Mouse (Mus musculus) left cerebral cortex, adult 2 months (tissue): ENCODE results near the gene Pdzk1ip1. TPM values are rescaled to one million over a fixed set of nuclear protein-coding genes. Genes with fewer than 3 reads are reported as not detected.

Experiments used
- DNase-seq, 2 experiments: peaks; one replicate each; pipeline ENCODE4 v3.0.0; 2021 to 2022; ENCODE audit warnings: low spot score in 2 of 2, mixed read lengths in 1 of 2; ENCODE audit errors: extremely low spot score in 1 of 2
- H3K27ac ChIP-seq: fragments of 200-600 bp; 2 replicates; pipeline ENCODE4 v1.8.1; 2022
- H3K4me3 ChIP-seq: fragments of 200-600 bp; 2 replicates; pipeline ENCODE4 v1.8.1; 2022
- CTCF ChIP-seq: fragments of 200-600 bp; IDR thresholded peaks from 2 replicates; pipeline ENCODE4 v1.8.1; 2022; ENCODE audit warnings: antibody characterized with exemption, mild to moderate bottlenecking, moderate library complexity
- intact Hi-C: fragments of 180-260 bp; cut with DNase I; formaldehyde crosslinking; loops from one replicate; pipeline ENCODE4 v1.15.1; 2025
- total RNA-seq, 2 experiments: library from RNA; stranded (reverse); gene quantifications; 2 replicates each; pipeline ENCODE4 v1.2.3; 2021

Pdzk1ip1 gene
- total RNA-seq, 2 experiments from 2014 or later, result 0.75 TPM; not detected in 1

- peak overlapping the region; percentile 80 for H3K27ac ChIP-seq
- intact Hi-C loops, result loop anchor here (1.0 to 5.0 kb wide), 2 partner anchors 70 to 155 kb away; partner anchors contain the start of gene Cmpk1
- no peak for TF ChIP-seq CTCF
- peak overlapping the region; percentile 44 for H3K4me3 ChIP-seq
- no peak for DNase-seq
Observed at GRCm38 (mm10) chr4:115057674-115058316, 30.7 kb upstream of the Pdzk1ip1 start.

GRCm38 (mm10) chr4:115058317-115058761 is 30.2 kb upstream of the Pdzk1ip1 start:
- no peak for TF ChIP-seq CTCF
- H3K4me3 ChIP-seq, result peak overlapping the region; percentile 44; the same call in 1 of the 2 replicates
- no peak overlapping the region; the same call in 1 of the 2 replicates for H3K27ac ChIP-seq
- intact Hi-C loops, result loop anchor here (1.0 to 5.0 kb wide), 2 partner anchors 71 to 156 kb away; partner anchors contain the start of gene Cmpk1
- DNase-seq, result no peak

- TF ChIP-seq CTCF, result no peak
- peak overlapping the region; percentile 41; the same call in 1 of the 2 replicates for H3K27ac ChIP-seq
- no peak for DNase-seq
- H3K4me3 ChIP-seq, result peak overlapping the region; percentile 17; the same call in 1 of the 2 replicates
- intact Hi-C loops, result loop anchor here (1.0 to 5.0 kb wide), 2 partner anchors 72 to 157 kb away; partner anchors contain the start of gene Cmpk1
Observed at GRCm38 (mm10) chr4:115058871-115059590, 29.5 kb upstream of the Pdzk1ip1 start.

DNA sequence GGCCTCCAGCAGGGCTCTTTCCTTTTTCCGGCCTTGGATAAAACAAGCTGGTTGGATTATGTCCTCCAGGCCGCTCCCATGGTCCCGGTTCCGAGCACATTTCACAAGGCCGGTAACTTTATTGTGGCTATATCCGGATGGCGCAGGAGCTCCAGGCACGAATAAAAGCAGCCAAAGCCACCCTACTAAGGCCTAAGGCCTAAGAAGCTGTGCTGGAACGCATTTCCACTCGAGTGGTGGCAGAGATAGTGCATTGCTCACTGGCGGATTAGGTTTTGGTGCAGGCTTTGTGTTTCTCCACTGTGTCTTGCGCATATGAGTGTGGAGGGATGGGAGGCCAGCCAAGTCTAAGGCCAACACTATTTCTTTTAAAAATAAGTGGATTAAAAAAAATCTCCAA is 28.6 kb upstream of the Pdzk1ip1 start:
- DNase-seq, result no peak
- no peak for TF ChIP-seq CTCF
- peak overlapping the region; percentile 14; the same call in 1 of the 2 replicates for H3K4me3 ChIP-seq
- intact Hi-C loops, result loop anchor here (5.0 to 10.0 kb wide), 3 partner anchors 73 to 877 kb away; partner anchors contain the start of genes Cmpk1 and Dmbx1
- no peak overlapping the region for H3K27ac ChIP-seq

DNA sequence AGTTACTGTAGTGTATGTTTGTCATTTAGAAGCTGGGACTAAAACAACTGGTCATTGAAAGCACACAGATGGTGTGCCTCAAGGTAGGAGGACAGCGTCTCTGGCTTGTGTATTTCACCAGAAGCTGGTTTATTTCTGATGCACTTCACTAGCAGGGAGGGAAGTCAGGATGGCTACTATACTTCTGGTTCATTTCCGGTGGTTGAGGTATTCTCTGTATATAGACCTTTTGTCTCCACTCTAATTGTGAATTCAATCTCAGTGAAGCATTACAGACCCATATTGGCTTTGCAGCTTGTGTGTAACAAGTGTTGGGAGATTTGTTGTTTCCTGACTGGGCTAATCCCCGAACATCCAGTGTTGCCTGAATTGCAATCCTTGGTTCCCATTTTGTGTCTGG is 27.8 kb upstream of the Pdzk1ip1 start:
- intact Hi-C loops, result loop anchor here (5.0 to 10.0 kb wide), 2 partner anchors 386 to 877 kb away; partner anchors contain the start of gene Dmbx1
- Histone ChIP-seq H3K27ac (no peak overlapping the region), H3K4me3 (no peak overlapping the region)
- no peak for DNase-seq
- TF ChIP-seq CTCF, result no peak

DNA sequence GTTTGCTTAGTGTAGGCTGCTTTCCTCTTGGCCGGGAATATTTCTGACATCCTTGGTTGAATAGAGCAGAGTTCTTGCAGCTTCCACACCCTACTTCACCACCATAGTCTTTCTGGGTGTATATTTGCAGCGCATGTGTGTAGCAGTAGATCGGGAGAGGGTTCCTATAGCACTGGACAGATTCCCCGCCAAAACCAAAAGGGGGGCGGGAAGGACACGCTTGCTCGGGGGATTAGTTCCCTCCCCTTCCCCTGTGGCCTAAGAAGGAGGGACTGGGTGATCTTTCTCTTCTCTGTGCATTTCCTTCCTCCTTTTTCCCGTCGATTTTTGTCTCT is 26.0 kb upstream of the Pdzk1ip1 start:
- TF ChIP-seq CTCF, result no peak
- no peak overlapping the region for H3K27ac ChIP-seq
- intact Hi-C loops, result loop anchor here (5.0 to 10.0 kb wide), 2 partner anchors 388 to 875 kb away; partner anchors contain the start of gene Dmbx1
- no peak for DNase-seq
- peak overlapping the region; percentile 52 for H3K4me3 ChIP-seq

GRCm38 (mm10) chr4:115062875-115063517 is 25.5 kb upstream of the Pdzk1ip1 start:
- intact Hi-C loops, result loop anchor here (5.0 to 10.0 kb wide), 2 partner anchors 388 to 874 kb away; partner anchors contain the start of gene Dmbx1
- Histone ChIP-seq H3K27ac (no peak overlapping the region), H3K4me3 (peak overlapping the region; percentile 52)
- no peak for TF ChIP-seq CTCF
- DNase-seq, result peak; percentile 36

GRCm38 (mm10) chr4:115063518-115064239 is 24.8 kb upstream of the Pdzk1ip1 start:
- intact Hi-C loops, result loop anchor here (5.0 to 10.0 kb wide), 2 partner anchors 389 to 874 kb away; partner anchors contain the start of gene Dmbx1
- H3K4me3 ChIP-seq, result peak overlapping the region; percentile 52
- no peak for TF ChIP-seq CTCF
- no peak overlapping the region for H3K27ac ChIP-seq
- DNase-seq, result no peak

GRCm38 (mm10) chr4:115071668-115072067 is 16.8 kb upstream of the Pdzk1ip1 start:
- Histone ChIP-seq H3K4me3 (no peak overlapping the region), H3K27ac (no peak overlapping the region)
- DNase-seq, result no peak
- intact Hi-C loops, result no loop called here
- peak; percentile 2; the same call in 1 of the 2 replicates for TF ChIP-seq CTCF

GRCm38 (mm10) chr4:115074789-115075188 is 13.7 kb upstream of the Pdzk1ip1 start:
- TF ChIP-seq CTCF, result no peak
- DNase-seq, result no peak
- H3K4me3 ChIP-seq, result no peak overlapping the region
- intact Hi-C loops, result no loop called here
- H3K27ac ChIP-seq, result no peak overlapping the region

GRCm38 (mm10) chr4:115075204-115075915 is 13.1 kb upstream of the Pdzk1ip1 start:
- Histone ChIP-seq H3K4me3 (no peak overlapping the region), H3K27ac (no peak overlapping the region)
- no peak for DNase-seq
- intact Hi-C loops, result no loop called here
- no peak for TF ChIP-seq CTCF
